Mouse (Mus musculus): Measurements from ENCODE around the gene Trpc6. TPM values are rescaled to one million over a fixed set of nuclear protein-coding genes. Genes with fewer than 3 reads are reported as not detected.

Gene Trpc6
- polyA plus RNA-seq, 1 experiment = 16.1 TPM

DNA sequence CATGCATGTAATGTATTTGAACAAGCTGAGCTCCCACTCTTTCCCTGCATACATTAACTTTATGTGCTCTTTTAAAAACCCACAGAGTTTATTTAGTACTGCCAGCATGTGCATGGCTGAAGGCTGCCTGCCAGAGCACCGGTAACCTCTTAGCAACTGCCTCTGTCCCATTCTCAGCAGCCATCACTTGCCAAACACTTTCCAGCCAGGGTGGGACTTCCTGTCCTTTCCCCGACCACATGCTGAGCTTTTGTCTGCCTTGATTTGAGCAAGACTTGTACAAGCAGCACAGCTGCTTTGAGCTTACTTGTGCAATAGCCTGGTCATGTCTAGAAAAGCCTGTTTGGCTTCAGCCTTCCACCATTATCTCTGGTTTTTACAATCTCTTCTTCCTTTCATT is 90.4 kb downstream of the Trpc6 start:
- Histone ChIP-seq H3K4me1 (ENCODE audit: control insufficient read depth, insufficient read depth, low read length) (no peaks in the 10 kb centered on the region), H3K4me3 (replicated peaks; ENCODE audit: control insufficient read depth, low read depth, low read length) (no peak overlapping the region), H3K27ac (ENCODE audit: control insufficient read depth, insufficient read depth, low read depth, low read length, poor library complexity) (no peak overlapping the region)
- WGBS = 33% methylated on average over 2 of the region's 2 CpGs
- TF ChIP-seq CTCF (IDR thresholded peaks at IDR 0.05; ENCODE audit: control insufficient read depth, insufficient read depth, low read length) = no peak
- no peak for TF ChIP-seq POLR2A (IDR thresholded peaks at IDR 0.05; ENCODE audit: borderline replicate concordance, control insufficient read depth, low read depth, low read length)

DNA sequence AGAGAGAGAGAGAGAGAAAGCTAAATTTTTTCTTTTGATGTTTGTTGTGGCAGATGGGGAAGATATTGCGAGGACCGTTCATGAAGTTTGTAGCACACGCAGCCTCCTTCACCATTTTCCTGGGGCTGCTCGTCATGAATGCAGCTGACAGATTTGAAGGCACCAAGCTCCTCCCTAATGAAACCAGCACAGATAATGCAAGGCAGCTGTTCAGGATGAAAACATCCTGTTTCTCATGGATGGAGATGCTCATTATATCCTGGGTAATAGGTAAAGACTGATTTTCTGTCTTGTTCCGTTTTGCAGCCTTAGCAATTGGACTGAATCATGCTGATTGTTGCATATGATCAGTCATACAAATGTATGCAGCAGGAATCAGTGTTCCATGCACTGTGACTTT is 99.5 kb downstream of the Trpc6 start:
- WGBS = 81% methylated on average over 5 of the region's 5 CpGs
- Histone ChIP-seq H3K4me1 (ENCODE audit: control insufficient read depth, insufficient read depth, low read length) (no peaks in the 10 kb centered on the region), H3K27ac (ENCODE audit: control insufficient read depth, insufficient read depth, low read depth, low read length, poor library complexity) (no peak overlapping the region), H3K4me3 (replicated peaks; ENCODE audit: control insufficient read depth, low read depth, low read length) (no peak overlapping the region)
- TF ChIP-seq POLR2A (IDR thresholded peaks at IDR 0.05; ENCODE audit: borderline replicate concordance, control insufficient read depth, low read depth, low read length) (no peak), CTCF (IDR thresholded peaks at IDR 0.05; ENCODE audit: control insufficient read depth, insufficient read depth, low read length) (no peak)

DNA sequence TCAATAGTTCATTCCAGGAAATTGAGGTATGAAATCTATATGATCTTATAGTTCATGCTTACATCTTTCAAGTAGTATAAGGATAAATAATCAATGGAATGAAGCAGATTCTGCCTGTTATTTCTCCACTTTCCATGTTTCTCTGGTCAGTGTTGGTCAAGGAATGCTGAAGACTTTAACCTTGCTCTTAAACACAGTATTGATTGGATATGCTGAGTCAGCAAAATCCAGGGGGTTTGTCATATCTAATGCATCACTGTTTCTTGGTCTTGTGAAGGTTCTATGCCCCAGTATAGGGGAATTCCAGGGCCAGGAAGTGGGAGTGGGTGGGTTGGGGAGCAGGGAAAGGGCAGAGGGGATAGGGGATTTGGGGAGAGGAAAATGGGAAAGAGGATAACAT is 111.4 kb downstream of the Trpc6 start:
- no peaks in the 10 kb centered on the region for H3K4me1 ChIP-seq (ENCODE audit: control insufficient read depth, insufficient read depth, low read length)
- H3K27ac ChIP-seq (ENCODE audit: control insufficient read depth, insufficient read depth, low read depth, low read length, poor library complexity) = no peak overlapping the region
- no peak overlapping the region for H3K4me3 ChIP-seq (replicated peaks; ENCODE audit: control insufficient read depth, low read depth, low read length)
- no peak for TF ChIP-seq POLR2A (IDR thresholded peaks at IDR 0.05; ENCODE audit: borderline replicate concordance, control insufficient read depth, low read depth, low read length)
- TF ChIP-seq CTCF (IDR thresholded peaks at IDR 0.05; ENCODE audit: control insufficient read depth, insufficient read depth, low read length) = no peak

DNA sequence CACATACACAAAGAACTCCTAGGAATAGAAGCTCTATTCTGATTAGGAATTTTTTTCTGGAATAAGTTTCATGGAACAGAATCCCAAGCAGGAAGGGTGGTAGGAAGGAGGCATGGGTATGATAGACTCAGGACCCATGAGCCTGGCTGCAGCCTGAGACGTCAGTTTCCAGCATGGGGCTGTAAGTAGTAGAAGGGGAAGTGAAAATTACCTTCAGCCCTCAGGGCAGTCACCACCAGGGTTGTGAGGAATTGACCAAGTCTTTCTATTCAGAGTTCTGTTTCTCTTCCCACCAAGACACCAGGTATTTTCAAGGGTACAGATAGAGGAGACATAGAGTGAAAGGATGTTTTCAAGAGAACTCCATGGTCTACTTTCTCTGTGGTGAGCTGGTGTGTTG is 129.0 kb downstream of the Trpc6 start:
- Histone ChIP-seq H3K4me3 (replicated peaks; ENCODE audit: control insufficient read depth, low read depth, low read length) (no peak overlapping the region), H3K27ac (ENCODE audit: control insufficient read depth, insufficient read depth, low read depth, low read length, poor library complexity) (no peak overlapping the region), H3K4me1 (ENCODE audit: control insufficient read depth, insufficient read depth, low read length) (no peaks in the 10 kb centered on the region)
- WGBS = 11% methylated on average over 1 of the region's 1 CpGs
- no peak for TF ChIP-seq POLR2A (IDR thresholded peaks at IDR 0.05; ENCODE audit: borderline replicate concordance, control insufficient read depth, low read depth, low read length)
- TF ChIP-seq CTCF (IDR thresholded peaks at IDR 0.05; ENCODE audit: control insufficient read depth, insufficient read depth, low read length) = no peak

DNA sequence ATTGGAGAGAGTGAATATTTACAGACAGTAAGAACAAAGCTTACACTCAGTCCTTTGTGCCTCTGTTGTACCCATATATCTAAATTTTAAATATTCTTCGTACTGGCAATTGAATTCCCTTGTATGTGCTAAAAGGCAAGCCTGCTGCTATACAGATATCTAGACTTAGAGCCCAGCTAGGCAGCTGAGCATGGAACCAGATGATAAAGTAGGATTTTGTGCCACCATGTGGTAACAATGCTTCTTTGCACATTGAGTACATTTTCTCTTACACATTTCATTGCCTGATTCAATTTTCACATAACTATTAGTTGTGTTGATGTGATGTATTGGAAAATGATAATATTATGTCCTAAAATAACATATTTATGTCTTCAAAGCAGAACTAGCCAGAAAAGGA is 132.7 kb downstream of the Trpc6 start:
- WGBS = 67% methylated on average over 1 of the region's 1 CpGs
- TF ChIP-seq CTCF (IDR thresholded peaks at IDR 0.05; ENCODE audit: control insufficient read depth, insufficient read depth, low read length) = no peak
- TF ChIP-seq POLR2A (IDR thresholded peaks at IDR 0.05; ENCODE audit: borderline replicate concordance, control insufficient read depth, low read depth, low read length) = no peak
- H3K4me1 ChIP-seq (ENCODE audit: control insufficient read depth, insufficient read depth, low read length) = no peaks in the 10 kb centered on the region
- no peak overlapping the region for H3K4me3 ChIP-seq (replicated peaks; ENCODE audit: control insufficient read depth, low read depth, low read length)
- H3K27ac ChIP-seq (ENCODE audit: control insufficient read depth, insufficient read depth, low read depth, low read length, poor library complexity) = no peak overlapping the region

DNA sequence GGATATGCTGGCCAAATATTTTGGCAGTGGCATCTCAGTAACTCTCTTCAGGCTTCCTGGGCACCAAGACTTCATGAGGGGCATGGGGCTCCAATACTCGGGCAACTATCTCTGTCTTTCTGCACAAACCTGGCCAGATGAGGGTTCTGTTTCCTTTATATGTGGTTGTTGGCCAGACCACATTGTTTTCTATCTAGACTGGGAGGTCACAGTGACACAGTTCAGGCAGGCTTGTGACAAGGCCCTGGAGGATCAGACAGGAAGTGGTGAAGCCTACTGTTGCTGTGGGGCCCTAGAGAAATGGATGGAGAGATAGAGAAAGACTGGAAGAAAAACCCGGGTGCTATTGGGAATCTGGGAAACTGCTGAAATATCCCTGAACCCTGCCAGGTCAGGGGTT is 149.2 kb downstream of the Trpc6 start:
- Histone ChIP-seq H3K4me1 (ENCODE audit: control insufficient read depth, insufficient read depth, low read length) (no peaks in the 10 kb centered on the region), H3K27ac (ENCODE audit: control insufficient read depth, insufficient read depth, low read depth, low read length, poor library complexity) (no peak overlapping the region), H3K4me3 (replicated peaks; ENCODE audit: control insufficient read depth, low read depth, low read length) (no peak overlapping the region)
- 4% methylated on average over 2 of the region's 2 CpGs for WGBS
- no peak for TF ChIP-seq CTCF (IDR thresholded peaks at IDR 0.05; ENCODE audit: control insufficient read depth, insufficient read depth, low read length)
- no peak for TF ChIP-seq POLR2A (IDR thresholded peaks at IDR 0.05; ENCODE audit: borderline replicate concordance, control insufficient read depth, low read depth, low read length)

DNA sequence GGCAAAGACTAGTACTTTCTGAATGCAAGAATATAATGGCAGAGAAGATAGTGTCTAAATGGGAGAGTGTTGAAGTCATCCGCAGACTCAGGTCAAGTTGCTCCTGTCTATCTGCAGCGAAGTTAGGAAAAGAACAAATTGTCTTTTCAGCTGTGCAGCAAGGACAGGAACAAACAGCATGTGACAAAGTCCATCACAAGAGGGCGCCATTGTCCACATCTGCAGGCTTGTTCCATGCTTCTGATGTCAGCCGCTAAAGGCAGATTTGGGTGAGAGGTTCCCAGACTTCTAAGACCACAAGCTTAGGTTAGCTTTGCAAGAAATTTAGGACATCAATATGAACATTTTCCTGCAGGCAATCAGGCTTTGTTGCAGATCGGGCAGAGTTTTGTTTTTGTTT is 156.7 kb downstream of the Trpc6 start:
- Histone ChIP-seq H3K4me3 (replicated peaks; ENCODE audit: control insufficient read depth, low read depth, low read length) (no peak overlapping the region), H3K27ac (ENCODE audit: control insufficient read depth, insufficient read depth, low read depth, low read length, poor library complexity) (no peak overlapping the region), H3K4me1 (ENCODE audit: control insufficient read depth, insufficient read depth, low read length) (no peaks in the 10 kb centered on the region)
- TF ChIP-seq POLR2A (IDR thresholded peaks at IDR 0.05; ENCODE audit: borderline replicate concordance, control insufficient read depth, low read depth, low read length) (no peak), CTCF (IDR thresholded peaks at IDR 0.05; ENCODE audit: control insufficient read depth, insufficient read depth, low read length) (peak; percentile 41)
- WGBS = 28% methylated on average over 5 of the region's 5 CpGs

DNA sequence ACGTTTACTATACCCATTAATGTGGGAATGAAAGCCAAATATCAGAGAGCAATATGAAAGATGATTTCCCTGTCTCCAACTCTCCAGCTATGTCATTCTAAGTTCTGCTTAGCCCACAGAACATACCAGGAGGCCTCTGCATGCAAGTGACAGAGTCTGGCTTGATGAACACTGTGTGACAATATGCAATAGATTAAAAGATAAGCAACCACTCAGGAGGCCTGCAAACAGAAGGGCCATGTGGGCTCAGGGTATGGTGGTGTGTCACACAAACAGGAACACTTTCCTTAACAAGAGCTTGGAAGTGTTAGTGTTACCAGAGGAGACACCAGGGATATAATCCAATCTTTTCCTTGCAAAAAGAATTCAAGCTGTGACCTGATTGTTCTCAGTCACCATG is 159.6 kb downstream of the Trpc6 start:
- H3K4me3 ChIP-seq (replicated peaks; ENCODE audit: control insufficient read depth, low read depth, low read length) = no peak overlapping the region
- 65% methylated on average over 1 of the region's 1 CpGs for WGBS
- no peak overlapping the region for H3K27ac ChIP-seq (ENCODE audit: control insufficient read depth, insufficient read depth, low read depth, low read length, poor library complexity)
- TF ChIP-seq CTCF (IDR thresholded peaks at IDR 0.05; ENCODE audit: control insufficient read depth, insufficient read depth, low read length) (no peak), POLR2A (IDR thresholded peaks at IDR 0.05; ENCODE audit: borderline replicate concordance, control insufficient read depth, low read depth, low read length) (no peak)
- no peaks in the 10 kb centered on the region for H3K4me1 ChIP-seq (ENCODE audit: control insufficient read depth, insufficient read depth, low read length)

DNA sequence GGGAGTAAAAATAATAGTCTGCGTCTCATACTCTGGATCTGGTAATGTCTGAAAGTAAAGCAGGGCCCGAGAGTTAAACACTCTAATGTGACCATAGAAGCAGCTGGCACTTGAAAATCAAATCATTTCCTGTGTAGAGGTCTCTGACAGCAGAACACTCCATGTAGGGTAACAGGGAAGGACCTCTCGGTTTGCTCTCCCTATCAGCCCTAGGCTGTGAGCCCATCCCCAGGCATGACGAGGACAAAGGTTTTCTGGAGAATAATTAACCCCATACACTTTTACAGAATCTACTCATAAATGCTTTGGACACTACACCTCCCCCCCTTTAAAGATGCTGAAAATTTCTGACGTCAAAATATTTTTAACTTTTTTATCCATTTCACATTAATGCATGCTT is 160.0 kb downstream of the Trpc6 start:
- TF ChIP-seq POLR2A (IDR thresholded peaks at IDR 0.05; ENCODE audit: borderline replicate concordance, control insufficient read depth, low read depth, low read length) (no peak), CTCF (IDR thresholded peaks at IDR 0.05; ENCODE audit: control insufficient read depth, insufficient read depth, low read length) (no peak)
- WGBS = 59% methylated on average over 5 of the region's 5 CpGs
- no peak overlapping the region for H3K27ac ChIP-seq (ENCODE audit: control insufficient read depth, insufficient read depth, low read depth, low read length, poor library complexity)
- no peaks in the 10 kb centered on the region for H3K4me1 ChIP-seq (ENCODE audit: control insufficient read depth, insufficient read depth, low read length)
- H3K4me3 ChIP-seq (replicated peaks; ENCODE audit: control insufficient read depth, low read depth, low read length) = no peak overlapping the region

Measured in bone marrow, adult 2 months (tissue).